Mouse (Mus musculus): ENCODE measurements at regions not wholly inside any gene's neighbourhood (a gene's known extent, or its start where the extent isn't known, plus 50 kb on each side); places are given as distances from the start of the nearest gene placed in this dataset.

- TF ChIP-seq EP300 (IDR thresholded peaks at IDR 0.05; ENCODE audit: low read depth) (no peak), CTCF (IDR thresholded peaks at IDR 0.05; ENCODE audit: low read depth) (no peak)
These were observed 153.4 kb downstream of the Maf start for GRCm38 (mm10) chr8:115554185-115554584.

Data from liver, postnatal 0 days (tissue).